Mouse (Mus musculus) natural killer cell, adult 2 months (primary cell): ENCODE measurements around the gene Cltrn.

Experiments
- DNase-seq, 2 experiments: peaks; one replicate each; pipeline ENCODE4 v3.0.0; 2022; ENCODE audit warnings: low spot score in 2 of 2

The Cltrn gene

GRCm38 (mm10) chrX:164088582-164088981 lies at the start of gene Cltrn:
Gene Cltrn (plus strand): TSS chrX:164088830.
- no peak for DNase-seq

DNA sequence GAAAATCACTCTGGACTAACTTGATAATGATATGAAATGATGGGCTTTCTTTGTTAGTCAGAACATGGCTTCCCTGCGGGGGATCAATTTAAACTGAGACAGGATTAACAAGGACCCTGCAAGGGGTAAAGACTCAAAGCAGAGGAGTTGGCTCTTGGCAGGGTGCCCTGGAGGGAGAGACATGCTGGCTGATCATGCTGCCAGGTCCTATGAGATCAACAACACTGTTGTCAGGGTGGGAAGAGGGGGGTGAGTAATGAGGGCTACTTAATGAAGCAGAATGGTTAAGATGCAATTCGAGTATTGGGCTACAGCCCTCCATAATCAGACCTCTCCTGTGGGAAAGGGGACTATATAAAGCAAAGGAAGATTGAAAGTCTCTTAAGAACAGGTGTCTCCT lies 49.7 kb upstream of the Cltrn start:
- DNase-seq = no peak

DNA sequence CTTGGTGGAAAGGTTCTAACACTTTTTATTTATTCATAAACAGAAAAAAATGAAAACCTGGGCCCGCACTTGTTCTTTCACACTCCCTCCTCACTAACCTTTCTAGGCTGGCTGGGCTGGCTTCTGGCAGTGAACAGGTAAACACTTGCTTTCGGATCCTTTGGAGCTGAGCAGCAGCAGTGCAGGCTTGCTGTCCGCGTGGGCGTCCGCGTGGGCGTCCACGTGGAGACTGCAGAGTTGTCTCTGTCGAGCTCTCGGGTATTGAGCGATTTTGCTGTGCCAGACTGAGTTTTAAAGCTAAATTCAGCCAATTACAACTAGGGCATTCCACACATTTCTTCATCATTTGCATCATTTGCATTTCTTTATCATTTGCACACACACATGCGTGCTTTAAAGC lies 46.6 kb upstream of the Cltrn start:
- no peak for DNase-seq

DNA sequence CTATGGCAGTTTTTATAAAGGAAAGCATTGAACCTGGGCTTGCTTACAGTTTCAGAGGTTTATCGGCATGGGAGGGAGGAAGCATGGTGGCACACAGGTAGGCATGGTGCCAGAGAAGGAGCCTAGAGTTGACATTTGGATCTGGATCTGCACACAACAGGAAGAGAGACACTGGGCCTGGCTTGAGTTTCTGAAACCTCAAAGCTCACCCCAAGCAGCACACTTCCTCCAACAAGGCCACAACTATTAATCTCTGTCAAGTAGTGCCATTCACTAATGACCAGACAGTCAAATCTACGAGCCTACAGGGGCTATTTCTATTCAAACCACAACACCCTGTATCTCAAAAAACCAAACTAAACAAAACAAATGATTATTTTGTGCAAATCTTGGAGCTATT lies 41.9 kb upstream of the Cltrn start:
- no peak for DNase-seq

DNA sequence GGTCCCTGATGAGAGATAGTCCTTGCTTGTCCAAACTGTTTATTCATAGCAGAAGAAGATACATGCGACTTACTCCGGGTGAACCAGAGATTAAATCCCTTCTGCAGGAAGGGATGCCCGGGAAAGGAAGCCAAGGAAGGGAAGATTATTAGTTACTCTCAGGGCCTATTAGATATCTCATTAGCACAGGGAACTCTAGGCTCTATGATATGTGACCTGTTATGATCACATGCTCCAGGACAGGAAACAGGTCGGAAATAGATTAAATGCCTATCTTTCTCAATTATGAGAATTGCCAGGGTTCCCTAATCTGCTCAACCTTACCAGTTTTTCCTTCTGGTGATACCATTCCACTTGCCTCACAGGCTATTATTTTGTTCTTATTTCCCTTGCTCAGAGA lies 32.9 kb upstream of the Cltrn start:
- DNase-seq = no peak

DNA sequence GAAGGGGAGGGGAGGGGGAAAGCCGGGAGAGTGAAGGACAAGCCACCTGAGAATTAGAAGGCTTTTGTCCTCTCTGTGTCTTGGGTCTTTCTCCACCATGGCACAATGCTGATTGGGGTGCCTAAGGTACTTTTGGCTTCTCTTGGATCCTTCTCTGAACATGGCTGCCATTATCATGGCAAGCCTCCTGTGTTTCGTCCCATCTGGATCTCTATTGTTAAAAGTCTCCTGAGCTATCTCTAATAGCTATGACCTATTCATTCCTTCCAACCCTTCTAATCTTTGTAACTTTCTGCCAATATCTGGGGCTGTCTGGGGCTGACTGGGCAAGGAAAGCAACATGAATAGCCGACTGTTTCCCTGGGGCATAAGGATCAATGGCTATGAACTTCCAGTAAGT lies 30.1 kb upstream of the Cltrn start:
- DNase-seq = no peak

DNA sequence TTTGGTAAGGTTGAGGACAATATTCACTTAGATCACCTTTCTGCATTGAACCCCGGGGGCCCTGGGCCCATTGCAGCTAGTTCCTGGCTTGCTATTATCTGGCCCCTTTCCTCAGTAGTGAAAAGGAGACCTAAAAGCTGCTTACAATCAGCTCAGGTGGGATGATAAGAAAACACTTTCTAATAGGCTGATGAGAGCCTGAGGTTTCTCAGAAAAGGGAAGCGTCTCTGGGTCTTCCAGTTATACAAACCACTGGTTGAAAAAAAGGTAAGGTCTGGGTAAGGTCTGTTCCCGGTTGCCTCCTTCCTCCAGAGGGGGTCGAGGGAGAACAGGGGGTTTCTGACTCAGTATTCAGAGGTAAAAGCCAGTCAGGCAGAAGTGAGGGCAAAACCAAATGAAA lies 29.6 kb upstream of the Cltrn start:
- DNase-seq = no peak

GRCm38 (mm10) chrX:164066185-164066584 lies 22.4 kb upstream of the Cltrn start:
- DNase-seq = peak; percentile 55 to 61

DNA sequence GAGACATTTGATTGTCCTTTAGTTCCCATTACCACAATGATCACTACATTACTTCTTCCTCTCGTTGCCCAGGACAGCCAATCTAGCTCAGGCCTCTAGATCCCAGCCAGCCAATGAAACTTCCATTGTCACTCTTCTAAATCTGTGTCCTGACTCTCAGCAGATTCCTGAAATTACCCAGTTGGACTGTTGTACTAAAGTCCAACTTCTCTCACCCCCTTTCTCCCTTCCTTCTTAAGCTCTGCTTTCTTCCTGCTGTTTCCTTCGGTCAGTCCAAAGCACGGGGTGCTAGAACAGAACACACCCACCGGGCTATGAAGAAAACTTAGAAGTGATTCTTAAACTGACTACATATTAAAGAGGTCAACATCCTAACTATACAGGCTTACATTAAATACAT lies 19.7 kb upstream of the Cltrn start:
- DNase-seq = no peak

DNA sequence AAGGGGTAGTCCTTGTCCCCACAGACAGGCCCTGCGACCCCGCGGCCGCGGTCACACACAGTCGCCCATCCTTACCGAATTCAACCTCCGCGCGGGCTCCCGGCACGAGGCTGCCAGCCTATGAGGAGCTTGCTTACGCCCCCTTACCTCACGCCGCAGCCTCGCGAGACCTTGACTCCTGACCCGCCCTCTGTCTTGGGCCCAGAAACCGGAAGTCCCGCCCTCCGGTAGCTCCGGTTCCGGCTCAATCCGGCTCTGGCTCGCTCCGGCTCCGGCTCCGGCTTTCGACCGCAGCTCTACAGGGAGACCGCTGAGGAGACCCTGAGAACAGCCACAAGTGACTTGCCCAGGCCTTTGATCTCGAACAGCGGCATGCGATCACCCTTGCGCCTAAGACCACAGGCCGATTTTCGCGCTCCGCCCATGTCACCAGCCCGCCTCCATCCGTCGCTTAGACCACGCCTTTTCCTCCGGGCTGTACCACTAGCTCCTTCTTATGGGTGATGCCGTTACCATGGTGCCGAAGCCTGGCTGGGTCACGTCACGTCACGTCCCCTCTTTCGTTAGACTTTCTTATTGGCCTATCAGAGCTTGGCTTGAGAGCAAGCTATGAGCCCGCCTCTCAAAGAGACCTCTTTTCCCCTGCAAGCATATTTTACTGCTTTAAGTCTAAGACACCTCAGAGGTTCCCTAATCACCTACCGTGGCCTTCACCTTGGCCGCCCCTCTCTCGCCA lies 12.4 kb upstream of the Cltrn start, which contains the start of gene Siah1b:
TSS of gene Siah1b (minus strand) at position 454 of the 736 bp plus-strand sequence.
- DNase-seq = peak; percentile 92 to 93

DNA sequence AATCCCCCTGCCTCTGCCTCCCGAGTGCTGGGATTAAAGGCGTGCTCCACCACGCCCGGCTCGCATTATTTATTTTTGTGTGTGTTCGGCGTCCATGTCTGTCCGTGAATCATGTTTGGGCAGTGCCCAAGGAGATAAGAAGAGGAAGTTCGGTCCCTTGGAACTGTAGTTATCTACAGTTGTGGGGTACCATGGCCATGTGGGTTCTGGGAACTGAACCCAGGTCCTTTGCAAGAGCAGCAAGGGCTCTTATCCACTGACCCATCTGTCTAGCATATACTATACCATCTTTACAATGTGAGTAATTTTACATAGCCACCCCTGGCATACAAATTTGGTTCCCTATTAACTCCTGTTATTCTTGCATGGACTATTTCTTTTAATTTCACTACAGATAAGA lies 6.6 kb upstream of the Cltrn start:
- no peak for DNase-seq

DNA sequence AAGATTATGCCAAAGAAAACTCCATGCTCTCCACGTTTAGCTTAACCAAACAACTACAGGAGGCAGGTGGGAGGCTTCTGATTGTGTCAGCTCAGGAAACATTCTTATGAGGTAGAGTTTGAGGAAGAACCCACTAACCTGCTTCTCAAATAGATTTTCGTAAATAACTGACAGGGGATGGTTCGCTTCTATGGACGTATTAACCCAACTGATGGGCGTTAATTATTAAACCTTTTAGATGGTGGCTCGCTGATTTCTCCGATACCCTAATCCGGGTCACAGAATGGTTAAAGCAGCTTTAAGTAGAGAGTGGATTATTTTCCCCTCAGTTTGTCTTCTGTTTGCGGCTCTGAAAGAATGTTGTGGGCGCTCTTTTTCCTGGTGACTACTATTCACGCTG lies 1.3 kb downstream of the Cltrn start:
- no peak for DNase-seq

DNA sequence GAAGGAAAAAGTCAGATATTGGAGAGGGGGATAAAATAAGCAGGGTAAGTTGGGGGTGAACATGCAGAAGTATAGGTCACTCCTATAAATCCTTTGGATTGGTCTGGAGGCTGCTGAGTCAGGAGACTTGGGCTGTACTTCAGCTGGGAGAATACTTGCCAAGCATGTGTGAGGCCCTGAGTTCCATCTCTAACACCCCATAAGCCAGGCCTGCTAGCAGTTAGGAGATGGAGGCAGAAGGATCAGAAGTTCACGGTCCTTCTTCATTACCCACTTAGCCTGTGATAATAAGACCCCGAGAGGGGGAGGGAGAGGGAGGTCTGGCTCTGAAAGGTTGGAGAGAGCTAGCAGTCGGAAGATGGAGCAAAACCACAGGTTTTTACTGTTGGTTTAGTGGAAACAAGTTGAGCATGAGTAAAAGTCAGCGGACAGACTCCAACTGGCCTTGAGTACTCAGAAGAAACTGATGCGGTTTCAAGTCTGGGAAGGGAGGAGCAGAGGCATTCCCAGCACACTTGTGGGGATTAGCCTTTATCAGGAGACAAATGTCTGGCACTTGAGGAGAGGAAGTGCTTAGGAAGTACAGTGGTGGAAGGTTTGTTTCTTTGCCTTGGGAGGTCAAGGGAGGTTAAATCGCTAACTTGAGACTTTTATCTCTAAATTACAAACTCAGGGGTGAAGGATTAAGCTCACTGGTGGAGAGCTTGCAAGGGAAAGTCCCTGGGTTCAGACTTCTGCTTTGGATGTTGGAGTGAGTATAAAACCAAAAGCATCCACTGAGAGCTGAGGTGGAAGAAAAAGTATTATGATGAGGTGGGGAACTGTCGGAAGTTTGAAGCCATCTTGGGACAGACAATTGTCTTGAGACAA lies 3.9 kb downstream of the Cltrn start:
- no peak for DNase-seq

GRCm38 (mm10) chrX:164093435-164093834 lies 4.8 kb downstream of the Cltrn start:
- no peak for DNase-seq

DNA sequence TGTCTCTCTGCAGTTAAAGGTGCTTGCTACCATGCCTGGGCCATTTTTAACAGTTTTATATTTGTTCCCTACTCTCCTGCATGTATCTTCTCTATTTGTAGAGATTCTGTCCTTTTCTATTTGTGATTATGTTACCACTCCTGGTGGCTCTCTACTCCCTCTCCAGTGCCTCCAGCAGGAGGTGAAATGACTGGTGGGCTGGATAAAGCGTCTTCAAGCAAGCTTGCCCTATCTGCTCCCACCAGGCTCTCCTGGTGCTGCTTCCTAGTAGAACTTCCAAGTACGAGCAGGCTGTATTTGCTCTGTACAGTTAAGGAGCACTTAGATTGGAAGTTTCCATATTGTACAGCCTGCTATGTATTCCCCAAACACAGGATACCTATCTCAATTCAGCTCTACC lies 7.2 kb downstream of the Cltrn start:
- DNase-seq = no peak

DNA sequence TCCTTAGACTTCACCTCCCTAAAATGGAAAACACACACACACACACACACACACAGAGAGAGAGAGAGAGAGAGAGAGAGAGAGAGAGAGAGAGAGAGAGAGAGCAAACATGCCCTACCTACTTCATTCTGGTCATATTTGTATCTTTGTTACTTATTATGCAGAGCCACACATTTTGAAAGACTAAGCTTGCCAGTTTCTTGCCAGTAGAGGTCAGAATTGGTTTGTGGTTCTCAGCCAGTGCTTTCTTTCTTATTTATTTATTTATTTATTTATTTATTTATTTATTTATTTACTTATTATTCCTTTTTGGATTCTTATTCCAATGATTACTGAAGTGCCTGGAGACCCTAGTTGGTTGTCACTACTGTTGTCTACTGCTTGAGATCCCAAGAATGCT lies 12.9 kb downstream of the Cltrn start:
- DNase-seq = no peak

GRCm38 (mm10) chrX:164102198-164102597 lies 13.6 kb downstream of the Cltrn start:
- DNase-seq = no peak

- DNase-seq = no peak
Observed at GRCm38 (mm10) chrX:164102656-164103055, 14.0 kb downstream of the Cltrn start.

DNA sequence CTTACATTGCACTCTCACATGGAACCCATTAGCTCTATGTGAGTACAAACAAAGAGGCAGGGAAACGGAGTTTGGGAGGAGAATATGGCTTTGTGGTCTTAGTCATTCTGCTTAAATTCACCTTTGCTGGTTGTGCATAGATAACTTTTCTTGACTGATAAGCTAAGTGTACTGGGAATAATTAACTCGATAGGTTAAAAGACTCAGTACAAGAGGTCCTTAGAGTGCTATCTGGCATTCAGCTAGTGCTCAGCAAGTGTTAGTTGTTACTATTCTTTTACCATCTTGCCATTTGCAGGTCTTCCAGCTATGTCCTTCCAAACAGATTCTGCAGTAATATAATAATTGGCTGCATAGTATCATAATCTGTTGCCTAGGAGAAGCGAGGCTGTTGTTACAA lies 22.5 kb downstream of the Cltrn start:
- DNase-seq = no peak

DNA sequence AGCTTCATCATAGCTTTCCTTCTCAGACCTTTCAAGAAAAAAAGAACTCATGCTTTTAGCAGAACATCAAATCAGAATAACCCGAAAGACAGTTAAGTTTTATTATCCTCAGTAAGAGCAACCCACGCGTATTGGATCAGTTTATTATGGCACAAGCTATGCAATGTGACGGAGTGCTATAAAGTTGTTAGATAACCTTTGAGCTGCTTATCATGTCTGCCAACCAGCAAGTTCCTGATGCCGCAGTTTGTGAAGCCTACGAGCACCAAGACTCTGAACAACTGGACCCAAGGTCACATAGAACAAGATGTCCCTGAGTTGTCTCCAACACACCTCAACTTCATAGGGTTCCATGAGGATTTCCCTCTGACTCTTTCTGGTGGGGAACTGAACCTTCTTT lies 25.1 kb downstream of the Cltrn start:
- DNase-seq = no peak

DNA sequence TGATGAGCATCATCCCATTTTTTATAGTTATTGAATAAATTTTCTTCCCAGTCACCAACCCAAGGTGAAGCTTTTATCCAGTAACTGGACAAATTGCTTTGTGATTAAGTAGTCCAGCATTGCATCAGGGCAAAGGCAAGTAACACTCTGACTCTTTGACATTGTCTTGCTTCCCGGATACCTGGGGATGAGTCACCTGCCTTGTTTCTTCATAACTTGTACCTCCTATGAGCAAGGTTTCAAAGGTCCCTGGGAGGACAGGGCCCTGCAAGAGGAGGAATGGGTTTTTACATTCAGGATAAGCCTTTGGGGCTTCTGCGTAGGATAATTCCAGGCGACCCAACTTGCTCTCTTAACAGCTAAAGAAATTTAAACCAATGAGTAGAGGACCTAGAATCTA lies 35.3 kb downstream of the Cltrn start:
- DNase-seq = no peak

DNA sequence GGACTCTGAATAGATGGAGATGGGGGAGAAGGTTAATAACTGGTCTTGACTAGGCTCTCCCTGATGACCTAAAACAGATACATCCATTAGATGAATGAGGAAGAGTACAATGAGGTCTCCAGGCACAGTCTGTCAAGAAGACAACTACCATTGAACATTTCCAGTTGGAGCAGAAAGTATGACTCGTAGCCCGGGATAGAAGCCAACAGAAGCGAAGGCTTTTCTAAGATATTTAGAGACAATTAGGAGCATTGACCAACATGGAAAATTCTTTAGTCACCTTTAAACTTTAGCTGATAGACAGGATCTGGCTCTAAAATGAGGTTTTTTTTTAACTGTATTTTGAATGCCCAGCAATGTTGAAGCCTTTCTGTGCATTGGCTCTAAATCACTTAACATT lies 44.9 kb downstream of the Cltrn start:
- no peak for DNase-seq

GRCm38 (mm10) chrX:164135304-164135818 lies 46.7 kb downstream of the Cltrn start:
- no peak for DNase-seq
